Mouse (Mus musculus): Measurements from ENCODE around the gene Cntrob. TPM values are rescaled to one million over a fixed set of nuclear protein-coding genes. Genes with fewer than 3 reads are reported as not detected.
A peak's percentile ranks its signal among the peaks of the same experiment; 100 is the strongest.

Gene Cntrob
- polyA plus RNA-seq, 1 experiment = 16.8 TPM

GRCm38 (mm10) chr11:69367616-69368355 is 44.2 kb upstream of the Cntrob start:
- peaks cover 18% of the 10 kb centered on the region for H3K4me1 ChIP-seq (ENCODE audit: control insufficient read depth, insufficient read depth, low read length)
- TF ChIP-seq CTCF (IDR thresholded peaks at IDR 0.05; ENCODE audit: low read depth, low read length) (no peak), POLR2A (IDR thresholded peaks at IDR 0.05; ENCODE audit: borderline replicate concordance, low read depth, low read length) (no peak)

GRCm38 (mm10) chr11:69366855-69367615 is 43.5 kb upstream of the Cntrob start:
- Histone ChIP-seq H3K27ac (ENCODE audit: insufficient read depth, low read depth, low read length) (peak overlapping the region; percentile 92), H3K4me3 (ENCODE audit: insufficient read depth, low read length) (peak overlapping the region; percentile 78), H3K4me1 (ENCODE audit: control insufficient read depth, insufficient read depth, low read length) (peaks cover 18% of the 10 kb centered on the region)
- TF ChIP-seq CTCF (IDR thresholded peaks at IDR 0.05; ENCODE audit: low read depth, low read length) (no peak), POLR2A (IDR thresholded peaks at IDR 0.05; ENCODE audit: borderline replicate concordance, low read depth, low read length) (no peak)

More at GRCm38 (mm10) chr11:69367616-69368355, 44.2 kb upstream of the Cntrob start:
- Histone ChIP-seq H3K4me3 (ENCODE audit: insufficient read depth, low read length) (peak overlapping the region; percentile 78), H3K27ac (ENCODE audit: insufficient read depth, low read depth, low read length) (peak overlapping the region; percentile 92)

GRCm38 (mm10) chr11:69366157-69366854 is 42.7 kb upstream of the Cntrob start:
- H3K27ac ChIP-seq (ENCODE audit: insufficient read depth, low read depth, low read length) = peak overlapping the region; percentile 96
- peaks cover 18% of the 10 kb centered on the region for H3K4me1 ChIP-seq (ENCODE audit: control insufficient read depth, insufficient read depth, low read length)

GRCm38 (mm10) chr11:69365722-69366121 is 42.1 kb upstream of the Cntrob start:
- peaks cover 18% of the 10 kb centered on the region for H3K4me1 ChIP-seq (ENCODE audit: control insufficient read depth, insufficient read depth, low read length)
- TF ChIP-seq CTCF (IDR thresholded peaks at IDR 0.05; ENCODE audit: low read depth, low read length) (no peak), POLR2A (IDR thresholded peaks at IDR 0.05; ENCODE audit: borderline replicate concordance, low read depth, low read length) (no peak)
- H3K4me3 ChIP-seq (ENCODE audit: insufficient read depth, low read length) = peak overlapping the region; percentile 50
- H3K27ac ChIP-seq (ENCODE audit: insufficient read depth, low read depth, low read length) = peak overlapping the region; percentile 96

More at GRCm38 (mm10) chr11:69366157-69366854, 42.7 kb upstream of the Cntrob start:
- H3K4me3 ChIP-seq (ENCODE audit: insufficient read depth, low read length) = peak overlapping the region; percentile 50
- no peak for TF ChIP-seq CTCF (IDR thresholded peaks at IDR 0.05; ENCODE audit: low read depth, low read length)
- TF ChIP-seq POLR2A (IDR thresholded peaks at IDR 0.05; ENCODE audit: borderline replicate concordance, low read depth, low read length) = no peak

GRCm38 (mm10) chr11:69364910-69365309 is 41.3 kb upstream of the Cntrob start:
- peak overlapping the region; percentile 96 for H3K27ac ChIP-seq (ENCODE audit: insufficient read depth, low read depth, low read length)
- H3K4me3 ChIP-seq (ENCODE audit: insufficient read depth, low read length) = peak overlapping the region; percentile 31
- TF ChIP-seq POLR2A (IDR thresholded peaks at IDR 0.05; ENCODE audit: borderline replicate concordance, low read depth, low read length) (no peak), CTCF (IDR thresholded peaks at IDR 0.05; ENCODE audit: low read depth, low read length) (no peak)
- peaks cover 18% of the 10 kb centered on the region for H3K4me1 ChIP-seq (ENCODE audit: control insufficient read depth, insufficient read depth, low read length)

GRCm38 (mm10) chr11:69364376-69364775 is 40.8 kb upstream of the Cntrob start:
- Histone ChIP-seq H3K4me1 (ENCODE audit: control insufficient read depth, insufficient read depth, low read length) (peaks cover 18% of the 10 kb centered on the region), H3K27ac (ENCODE audit: insufficient read depth, low read depth, low read length) (peak overlapping the region; percentile 96), H3K4me3 (ENCODE audit: insufficient read depth, low read length) (peak overlapping the region; percentile 31)
- TF ChIP-seq CTCF (IDR thresholded peaks at IDR 0.05; ENCODE audit: low read depth, low read length) = no peak
- TF ChIP-seq POLR2A (IDR thresholded peaks at IDR 0.05; ENCODE audit: borderline replicate concordance, low read depth, low read length) = no peak

GRCm38 (mm10) chr11:69362479-69362878 is 38.9 kb upstream of the Cntrob start:
- TF ChIP-seq CTCF (IDR thresholded peaks at IDR 0.05; ENCODE audit: low read depth, low read length) (no peak), POLR2A (IDR thresholded peaks at IDR 0.05; ENCODE audit: borderline replicate concordance, low read depth, low read length) (no peak)
- H3K4me1 ChIP-seq (ENCODE audit: control insufficient read depth, insufficient read depth, low read length) = peaks cover 18% of the 10 kb centered on the region
- no peak overlapping the region for H3K4me3 ChIP-seq (ENCODE audit: insufficient read depth, low read length)
- H3K27ac ChIP-seq (ENCODE audit: insufficient read depth, low read depth, low read length) = no peak overlapping the region

GRCm38 (mm10) chr11:69362021-69362420 is 38.4 kb upstream of the Cntrob start:
- H3K4me3 ChIP-seq (ENCODE audit: insufficient read depth, low read length) = no peak overlapping the region
- TF ChIP-seq POLR2A (IDR thresholded peaks at IDR 0.05; ENCODE audit: borderline replicate concordance, low read depth, low read length) = no peak
- TF ChIP-seq CTCF (IDR thresholded peaks at IDR 0.05; ENCODE audit: low read depth, low read length) = no peak
- no peak overlapping the region for H3K27ac ChIP-seq (ENCODE audit: insufficient read depth, low read depth, low read length)
- peaks cover 18% of the 10 kb centered on the region for H3K4me1 ChIP-seq (ENCODE audit: control insufficient read depth, insufficient read depth, low read length)

- Histone ChIP-seq H3K4me1 (ENCODE audit: control insufficient read depth, insufficient read depth, low read length) (no peaks in the 10 kb centered on the region), H3K4me3 (ENCODE audit: insufficient read depth, low read length) (no peak overlapping the region), H3K27ac (ENCODE audit: insufficient read depth, low read depth, low read length) (no peak overlapping the region)
- no peak for TF ChIP-seq POLR2A (IDR thresholded peaks at IDR 0.05; ENCODE audit: borderline replicate concordance, low read depth, low read length)
- no peak for TF ChIP-seq CTCF (IDR thresholded peaks at IDR 0.05; ENCODE audit: low read depth, low read length)
These were observed 34.1 kb upstream of the Cntrob start for GRCm38 (mm10) chr11:69357690-69358089.

All from bone marrow macrophage, adult 2 months (primary cell).